19 mouse cellular contexts compared by ENCODE assay signal in the genomic region with DNA sequence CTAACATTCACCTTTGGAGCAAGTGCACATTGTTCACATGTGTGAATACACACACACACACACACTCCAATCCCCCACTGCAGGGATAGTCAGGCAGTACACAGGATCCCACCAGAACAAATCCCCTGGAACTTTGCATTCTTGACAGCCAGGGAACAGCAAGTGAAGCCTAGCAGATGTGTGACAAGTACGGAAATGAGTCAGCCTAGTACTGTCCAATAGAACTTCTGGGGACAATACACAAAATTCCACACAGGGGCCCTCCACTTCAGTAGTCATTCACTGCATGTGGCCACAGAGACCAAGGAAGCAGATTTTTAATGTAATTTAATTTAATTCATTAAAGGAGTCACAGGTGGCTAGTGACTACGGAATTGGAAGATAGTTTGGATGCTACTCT.
DNase-seq lines count a peak whose midpoint lies in the region; ATAC-seq and TF ChIP-seq lines count a peak whose summit lies in the region.
"Had no signal": no experiment of that assay in that cellular context is flagged by ENCODE, and none has a peak within 500 bp of the region (broad histone marks: within the 10 kb centered on the region; RNA-seq: fewer than 3 reads in every experiment).

No protein-coding gene starts in this region.

- 0 out of 2 replicates have a peak, but pooled peaks have one; percentile 30 for ATAC-seq in heart, postnatal 0 days (ENCODE audit: insufficient read depth, low read depth)
- ATAC-seq in stomach, embryonic 14.5 days (ENCODE audit: insufficient number of reproducible peaks, insufficient read depth, low FRiP score, low read depth), result peak; percentile 14; the same call in 1 of the 2 replicates
- ATAC-seq in stomach, postnatal 0 days (ENCODE audit: low FRiP score, low TSS enrichment), result no peak
- ATAC-seq in Patski, result peak; percentile 64
- ATAC-seq: forebrain, embryonic 15.5 days; hindbrain, postnatal 0 days had no signal

- H3K4me1 ChIP-seq in heart, postnatal 0 days (ENCODE audit: control insufficient read depth, insufficient read depth), result 0 out of 2 replicates have a peak, but pooled peaks cover 7% of the 10 kb centered on the region
- 0 out of 2 replicates have a peak, but pooled peaks cover 3% of the 10 kb centered on the region for H3K4me1 ChIP-seq in stomach, embryonic 14.5 days (ENCODE audit: control insufficient read depth, insufficient read depth, low read length)
- H3K4me1 ChIP-seq in stomach, postnatal 0 days (replicated peaks; ENCODE audit: control insufficient read depth, insufficient read depth), result 0 out of 2 replicates have a peak, but pooled peaks cover 2% of the 10 kb centered on the region
- H3K4me1 ChIP-seq: embryonic facial prominence, embryonic 15.5 days; forebrain, embryonic 15.5 days had no signal

- TF ChIP-seq CTCF in heart, postnatal 0 days (IDR thresholded peaks at IDR 0.05; ENCODE audit: low read depth), result no peak
- no peak for TF ChIP-seq CTCF in stomach, postnatal 0 days (IDR thresholded peaks at IDR 0.05; ENCODE audit: low read depth)
- no peak for TF ChIP-seq CTCF in Patski (IDR thresholded peaks at IDR 0.05)

- no peak for TF ChIP-seq EP300 in heart, postnatal 0 days (IDR thresholded peaks at IDR 0.05; ENCODE audit: low read depth)
- TF ChIP-seq EP300 in stomach, postnatal 0 days (optimal IDR thresholded peaks at IDR 0.05), result no peak

- no peaks in the 10 kb centered on the region for H3K27me3 ChIP-seq in heart, postnatal 0 days (ENCODE audit: control insufficient read depth, insufficient read depth, low read length)
- H3K27me3 ChIP-seq in stomach, embryonic 14.5 days (ENCODE audit: control insufficient read depth, insufficient read depth, low read length), result no peaks in the 10 kb centered on the region
- no peaks in the 10 kb centered on the region for H3K27me3 ChIP-seq in stomach, postnatal 0 days (ENCODE audit: control insufficient read depth, insufficient read depth, low read length)
- no peaks in the 10 kb centered on the region for H3K27me3 ChIP-seq in Patski
- no peaks in the 10 kb centered on the region for H3K27me3 ChIP-seq in myocyte (ENCODE audit: control insufficient read depth, insufficient read depth, insufficient read length)
- H3K27me3 ChIP-seq: embryonic facial prominence, embryonic 15.5 days; forebrain, embryonic 15.5 days; hindbrain, embryonic 13.5 days had no signal

- H3K79me2 ChIP-seq in myocyte (ENCODE audit: control insufficient read depth, insufficient read depth), result peaks cover 48% of the 10 kb centered on the region

- no peak overlapping the region for H3ac ChIP-seq in myocyte (ENCODE audit: control insufficient read depth, insufficient read length)

- H3K4me3 ChIP-seq in heart, postnatal 0 days (ENCODE audit: low read depth, low read length), result no peak overlapping the region
- H3K4me3 ChIP-seq in stomach, embryonic 14.5 days (ENCODE audit: low read depth, low read length), result no peak overlapping the region
- no peak overlapping the region for H3K4me3 ChIP-seq in stomach, postnatal 0 days (ENCODE audit: low read depth, low read length)
- H3K4me3 ChIP-seq in myocyte, result no peak overlapping the region
- H3K4me3 ChIP-seq: embryonic facial prominence, embryonic 15.5 days; forebrain, embryonic 15.5 days; hindbrain, embryonic 13.5 days had no signal

- POLR2A ChIA-PET in Patski (lab: Charles Lee), result no interaction called here

- no peak for TF ChIP-seq POLR2A in myocyte (IDR thresholded peaks at IDR 0.05; ENCODE audit: insufficient read length, low read depth)

- H3K36me3 ChIP-seq in heart, postnatal 0 days (replicated peaks; ENCODE audit: control insufficient read depth, insufficient read depth, low read length), result no peaks in the 10 kb centered on the region
- no peaks in the 10 kb centered on the region for H3K36me3 ChIP-seq in stomach, embryonic 14.5 days (ENCODE audit: control insufficient read depth, insufficient read depth, low read length)
- no peaks in the 10 kb centered on the region for H3K36me3 ChIP-seq in stomach, postnatal 0 days (ENCODE audit: control insufficient read depth, insufficient read depth, low read length)
- H3K36me3 ChIP-seq in myocyte (ENCODE audit: control insufficient read depth, insufficient read depth), result no peaks in the 10 kb centered on the region
- H3K36me3 ChIP-seq: embryonic facial prominence, embryonic 15.5 days; forebrain, embryonic 15.5 days; hindbrain, embryonic 13.5 days had no signal

- in situ Hi-C loops in Patski (cut with MboI; ENCODE audit: low pct_unique_long_range_greater_than_20kb), result no loop called here

- H3K4me2 ChIP-seq in heart, postnatal 0 days (ENCODE audit: low read depth, low read length), result no peak overlapping the region
- H3K4me2 ChIP-seq in stomach, embryonic 14.5 days (replicated peaks; ENCODE audit: low read depth, low read length), result no peak overlapping the region
- no peak overlapping the region for H3K4me2 ChIP-seq in stomach, postnatal 0 days (replicated peaks; ENCODE audit: low read depth)
- peak overlapping the region; percentile 35 for H3K4me2 ChIP-seq in myocyte (ENCODE audit: low read depth)
- H3K4me2 ChIP-seq: embryonic facial prominence, embryonic 15.5 days; forebrain, embryonic 15.5 days; heart, embryonic 11.5 days; hindbrain, embryonic 13.5 days had no signal

- H3K27ac ChIP-seq in heart, postnatal 0 days (ENCODE audit: low read depth), result no peak overlapping the region
- H3K27ac ChIP-seq in stomach, embryonic 14.5 days (ENCODE audit: low read length), result no peak overlapping the region
- H3K27ac ChIP-seq in stomach, postnatal 0 days (replicated peaks), result no peak overlapping the region
- H3K27ac ChIP-seq: embryonic facial prominence, embryonic 15.5 days; forebrain, embryonic 15.5 days; hindbrain, embryonic 13.5 days; hindbrain, postnatal 0 days had no signal

- H3K9ac ChIP-seq in heart, postnatal 0 days (replicated peaks; ENCODE audit: low read depth, low read length), result no peak overlapping the region
- no peak overlapping the region for H3K9ac ChIP-seq in stomach, embryonic 14.5 days (replicated peaks; ENCODE audit: low read depth, low read length)
- H3K9ac ChIP-seq in stomach, postnatal 0 days (ENCODE audit: low read length), result no peak overlapping the region
- H3K9ac ChIP-seq: embryonic facial prominence, embryonic 15.5 days; forebrain, embryonic 15.5 days; hindbrain, embryonic 13.5 days had no signal

- CTCF ChIA-PET in Patski (lab: Charles Lee), result interaction anchor here (1.2 kb wide), 1 partner anchor 57 kb away, joined by 3 read pairs; no protein-coding TSS in a partner anchor

- no peaks in the 10 kb centered on the region for H3K9me3 ChIP-seq in heart, postnatal 0 days (replicated peaks; ENCODE audit: control insufficient read depth, low read length)
- no peaks in the 10 kb centered on the region for H3K9me3 ChIP-seq in stomach, embryonic 14.5 days (ENCODE audit: control insufficient read depth, low read depth, low read length)
- H3K9me3 ChIP-seq in stomach, postnatal 0 days (ENCODE audit: control insufficient read depth, low read length), result no peaks in the 10 kb centered on the region
- H3K9me3 ChIP-seq: embryonic facial prominence, embryonic 15.5 days; forebrain, embryonic 15.5 days; hindbrain, embryonic 13.5 days had no signal

- DNase-seq in heart, postnatal 0 days (ENCODE audit: low spot score), result no peak
- DNase-seq in heart, postnatal 4 days, result no peak
- DNase-seq in stomach, postnatal 0 days (ENCODE audit: low spot score), result no peak
- DNase-seq in Patski (ENCODE audit: low read depth, low spot score), result no peak
- no peak for DNase-seq in spleen, postnatal 36 days (ENCODE audit: low spot score in 2 of 2)
- no peak for DNase-seq in gastrocnemius, postnatal 25 days
- DNase-seq: adrenal gland, adult 8-10 months; adrenal gland, postnatal 36 days; cerebellum, adult 11 months; cerebellum, adult 8-10 months; cerebellum, postnatal 14 days; embryo, embryonic 11 days had no signal

- WGBS in heart, postnatal 0 days, result 71% methylated on average over 2 of the region's 2 CpGs
- 78% methylated on average over 2 of the region's 2 CpGs for WGBS in stomach, embryonic 14.5 days
- WGBS in stomach, postnatal 0 days, result 74% methylated on average over 2 of the region's 2 CpGs

TF ChIP-seq in myocyte, 11 proteins besides CTCF, POLR2A, EP300 and RAD21:
- no peak for TF ChIP-seq MYOD1 (IDR thresholded peaks at IDR 0.05; ENCODE audit: control insufficient read depth in 1 of 3, insufficient read length in 2 of 3, low read depth in 2 of 3)
- no peak for TF ChIP-seq REST (IDR thresholded peaks at IDR 0.05; ENCODE audit: insufficient read depth, insufficient read length)
- no peak for TF ChIP-seq USF1 (IDR thresholded peaks at IDR 0.05; ENCODE audit: low read depth)
